Mouse (Mus musculus): ENCODE data around the gene Gm525.
"Not testable (repeated sequence)": the region's sequence is repeated elsewhere in the genome, so short reads cannot be mapped to it uniquely, and the experiment has no call there.

DNA sequence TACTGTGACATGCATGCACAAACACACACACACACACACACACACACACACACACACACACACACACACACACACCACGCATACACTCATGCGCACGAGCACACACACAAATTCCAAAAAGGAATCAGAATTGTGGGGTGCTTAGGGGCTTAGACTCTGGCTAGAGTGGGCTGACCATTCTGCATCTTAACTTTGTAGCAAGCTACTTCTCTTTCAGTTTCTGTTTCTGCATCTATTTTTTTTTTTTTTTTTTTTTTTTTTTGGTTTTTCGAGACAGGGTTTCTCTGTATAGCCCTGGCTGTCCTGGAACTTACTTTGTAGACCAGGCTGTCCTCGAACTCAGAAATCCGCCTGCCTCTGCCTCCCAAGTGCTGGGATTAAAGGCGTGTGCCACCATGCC is 16.7 kb downstream of the Gm525 start:
- not testable (repeated sequence) for TF ChIP-seq POLR2A (IDR thresholded peaks at IDR 0.05; ENCODE audit: borderline replicate concordance, extremely low read depth, insufficient read depth, insufficient read length, poor library complexity, severe bottlenecking); CTCF (IDR thresholded peaks at IDR 0.05; ENCODE audit: borderline replicate concordance, extremely low read depth, insufficient read depth, insufficient read length)
